Mouse (Mus musculus): Measurements from ENCODE around the gene Gatd1. TPM values are rescaled to one million over a fixed set of nuclear protein-coding genes. Genes with fewer than 3 reads are reported as not detected.
A peak's percentile ranks its signal among the peaks of the same experiment; 100 is the strongest.

Gatd1 gene
- polyA plus RNA-seq, 1 experiment from 2014 or later, result 13.5 TPM

DNA sequence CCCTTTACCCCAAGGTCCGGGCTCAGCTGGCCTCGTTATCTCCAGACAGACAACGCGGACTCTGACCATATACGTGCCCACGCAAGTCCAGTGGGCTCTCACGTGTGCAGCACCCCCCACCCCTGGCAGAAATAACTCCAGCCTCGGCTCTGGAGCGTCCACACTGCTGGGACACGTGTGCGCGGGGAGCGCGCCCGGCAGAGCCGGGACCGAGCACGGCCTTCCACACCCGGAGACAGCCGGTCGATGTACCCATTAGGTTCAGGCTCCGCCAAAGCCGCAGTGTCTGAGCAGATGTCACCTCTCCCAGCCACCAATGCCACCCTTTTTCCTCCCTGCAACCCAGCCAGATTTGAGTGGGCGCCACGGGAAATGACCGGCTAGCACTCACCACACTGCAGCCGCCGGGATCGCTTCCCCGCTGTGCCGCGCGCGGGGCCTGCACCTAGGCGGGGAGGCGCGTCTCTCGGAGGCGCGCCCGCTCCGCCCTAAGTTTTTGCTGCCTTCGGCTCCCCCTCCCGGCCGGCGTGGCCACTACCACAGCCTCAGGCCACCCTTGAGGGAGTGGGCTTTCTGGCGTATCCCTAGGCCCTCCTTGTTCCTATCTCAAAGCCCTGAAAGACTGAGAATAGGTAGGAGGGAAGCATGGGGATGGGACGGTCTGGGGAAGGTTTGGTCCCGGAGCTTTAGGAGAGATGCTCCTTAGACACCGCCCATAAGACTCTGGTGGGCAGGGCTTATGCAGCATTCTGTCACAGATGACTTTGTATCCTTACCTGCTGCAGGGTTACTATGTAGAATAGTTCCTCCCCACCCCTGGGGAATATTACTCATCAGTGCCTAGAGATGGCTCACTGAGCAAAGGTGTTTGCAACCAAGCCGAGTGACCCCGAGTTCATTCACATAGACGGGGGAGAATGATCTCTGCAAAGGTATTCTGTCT, 23.5 kb upstream of the Gatd1 start, which contains the start of gene Slc25a22:
TSS of gene Slc25a22 (minus strand) at position 715 of the 943 bp plus-strand sequence.
- no peaks in the 10 kb centered on the region for H3K27me3 ChIP-seq (ENCODE audit: control insufficient read depth, insufficient read depth, low read depth, low read length)
- peaks cover 60% of the 10 kb centered on the region for H3K4me1 ChIP-seq (ENCODE audit: control insufficient read depth, low read depth, low read length)
- H3K36me3 ChIP-seq (ENCODE audit: control insufficient read depth, insufficient read depth), result peaks cover 30% of the 10 kb centered on the region
- peak within 1 kb of the TSS; percentile 66 for H3K27ac ChIP-seq (ENCODE audit: low read length)
- H3K4me3 ChIP-seq (ENCODE audit: low read depth, low read length), result peak within 1 kb of the TSS; percentile 71
- H3K9ac ChIP-seq (ENCODE audit: low read depth, low read length), result peak within 1 kb of the TSS; percentile 71
- H3K9me3 ChIP-seq (replicated peaks; ENCODE audit: control insufficient read depth, low read length), result no peaks in the 10 kb centered on the region
- peak within 1 kb of the TSS; percentile 92 for H3K4me2 ChIP-seq (ENCODE audit: low read depth, low read length)
- ATAC-seq (ENCODE audit: low read depth), result peak; percentile 76
- WGBS (ENCODE audit: insufficient replicate concordance), result 6% methylated on average over 53 of the region's 53 CpGs

GRCm38 (mm10) chr7:141436523-141436892, 22.6 kb upstream of the Gatd1 start:
- peak overlapping the region; percentile 71; the same call in 1 of the 2 replicates for H3K9ac ChIP-seq (ENCODE audit: low read depth, low read length)
- no peaks in the 10 kb centered on the region for H3K27me3 ChIP-seq (ENCODE audit: control insufficient read depth, insufficient read depth, low read depth, low read length)
- 40% methylated on average over 2 of the region's 2 CpGs for WGBS (ENCODE audit: insufficient replicate concordance)
- H3K4me2 ChIP-seq (ENCODE audit: low read depth, low read length), result peak overlapping the region; percentile 92
- H3K27ac ChIP-seq (ENCODE audit: low read length), result peak overlapping the region; percentile 66
- no peak for ATAC-seq (ENCODE audit: low read depth)
- H3K36me3 ChIP-seq (ENCODE audit: control insufficient read depth, insufficient read depth), result peaks cover 27% of the 10 kb centered on the region
- H3K9me3 ChIP-seq (replicated peaks; ENCODE audit: control insufficient read depth, low read length), result no peaks in the 10 kb centered on the region
- H3K4me3 ChIP-seq (ENCODE audit: low read depth, low read length), result peak overlapping the region; percentile 71
- H3K4me1 ChIP-seq (ENCODE audit: control insufficient read depth, low read depth, low read length), result peaks cover 54% of the 10 kb centered on the region

- H3K27ac ChIP-seq (ENCODE audit: low read length), result peak overlapping the region; percentile 66
- H3K9ac ChIP-seq (ENCODE audit: low read depth, low read length), result no peak overlapping the region
- H3K4me2 ChIP-seq (ENCODE audit: low read depth, low read length), result peak overlapping the region; percentile 92
- H3K4me3 ChIP-seq (ENCODE audit: low read depth, low read length), result peak overlapping the region; percentile 60; the same call in 1 of the 2 replicates
- H3K36me3 ChIP-seq (ENCODE audit: control insufficient read depth, insufficient read depth), result peaks cover 23% of the 10 kb centered on the region
- H3K4me1 ChIP-seq (ENCODE audit: control insufficient read depth, low read depth, low read length), result peaks cover 49% of the 10 kb centered on the region
- 67% methylated on average over 9 of the region's 9 CpGs for WGBS (ENCODE audit: insufficient replicate concordance)
- ATAC-seq (ENCODE audit: low read depth), result no peak
- no peaks in the 10 kb centered on the region for H3K9me3 ChIP-seq (replicated peaks; ENCODE audit: control insufficient read depth, low read length)
- H3K27me3 ChIP-seq (ENCODE audit: control insufficient read depth, insufficient read depth, low read depth, low read length), result no peaks in the 10 kb centered on the region
These were observed 22.1 kb upstream of the Gatd1 start for GRCm38 (mm10) chr7:141435856-141436522.

DNA sequence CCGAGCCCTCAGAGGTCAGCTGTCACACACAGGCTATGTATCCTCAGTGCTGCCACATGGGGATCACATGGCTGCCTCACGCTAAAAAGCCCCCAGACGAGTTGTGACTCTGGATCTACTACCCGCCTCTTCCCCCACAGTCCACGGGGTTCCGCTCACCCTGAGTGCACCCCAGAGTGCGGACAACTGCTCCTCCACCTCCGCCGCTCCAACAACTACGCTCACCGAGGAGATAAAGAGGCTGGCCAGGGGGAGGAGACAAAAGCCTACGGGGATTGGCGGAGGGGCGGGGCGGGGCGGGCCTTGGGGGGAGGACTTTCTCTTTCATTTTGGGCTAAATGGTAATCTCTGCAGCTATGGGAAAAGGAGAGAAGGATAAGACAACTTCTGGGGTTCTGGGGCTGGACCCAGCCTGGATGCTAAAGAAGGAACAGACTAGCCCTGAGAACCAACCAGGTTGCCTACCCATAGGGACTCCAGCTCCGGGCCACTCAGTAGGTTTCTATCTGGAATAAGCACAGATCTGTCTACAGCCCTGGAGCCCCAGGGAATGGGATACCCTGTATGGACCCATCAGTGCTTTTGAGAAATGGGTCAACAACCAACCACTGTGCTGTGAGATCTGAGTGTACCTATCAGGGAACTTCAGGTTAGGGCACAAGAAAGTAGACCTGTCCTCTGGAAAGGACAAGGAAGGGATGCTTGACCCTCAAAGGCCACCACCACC, 21.4 kb upstream of the Gatd1 start:
- Histone ChIP-seq H3K4me1 (ENCODE audit: control insufficient read depth, low read depth, low read length) (peaks cover 44% of the 10 kb centered on the region), H3K9me3 (replicated peaks; ENCODE audit: control insufficient read depth, low read length) (no peaks in the 10 kb centered on the region), H3K4me3 (ENCODE audit: low read depth, low read length) (peak overlapping the region; percentile 60), H3K36me3 (ENCODE audit: control insufficient read depth, insufficient read depth) (peaks cover 21% of the 10 kb centered on the region), H3K27me3 (ENCODE audit: control insufficient read depth, insufficient read depth, low read depth, low read length) (no peaks in the 10 kb centered on the region), H3K27ac (ENCODE audit: low read length) (peak overlapping the region; percentile 56; the same call in 1 of the 2 replicates), H3K4me2 (ENCODE audit: low read depth, low read length) (peak overlapping the region; percentile 82), H3K9ac (ENCODE audit: low read depth, low read length) (peak overlapping the region; percentile 63)
- ATAC-seq (ENCODE audit: low read depth), result peak; percentile 71
- 4% methylated on average over 17 of the region's 17 CpGs for WGBS (ENCODE audit: insufficient replicate concordance)

- H3K9me3 ChIP-seq (replicated peaks; ENCODE audit: control insufficient read depth, low read length), result no peaks in the 10 kb centered on the region
- WGBS (ENCODE audit: insufficient replicate concordance), result 34% methylated on average over 8 of the region's 8 CpGs
- H3K4me1 ChIP-seq (ENCODE audit: control insufficient read depth, low read depth, low read length), result peaks cover 45% of the 10 kb centered on the region
- peak overlapping the region; percentile 82 for H3K4me2 ChIP-seq (ENCODE audit: low read depth, low read length)
- peak overlapping the region; percentile 63 for H3K9ac ChIP-seq (ENCODE audit: low read depth, low read length)
- peaks cover 13% of the 10 kb centered on the region for H3K36me3 ChIP-seq (ENCODE audit: control insufficient read depth, insufficient read depth)
- no peak for ATAC-seq (ENCODE audit: low read depth)
- H3K27ac ChIP-seq (ENCODE audit: low read length), result no peak overlapping the region; the same call in 1 of the 2 replicates
- H3K4me3 ChIP-seq (ENCODE audit: low read depth, low read length), result peak overlapping the region; percentile 60
- H3K27me3 ChIP-seq (ENCODE audit: control insufficient read depth, insufficient read depth, low read depth, low read length), result no peaks in the 10 kb centered on the region
These were observed 20.5 kb upstream of the Gatd1 start for GRCm38 (mm10) chr7:141434464-141434863.

DNA sequence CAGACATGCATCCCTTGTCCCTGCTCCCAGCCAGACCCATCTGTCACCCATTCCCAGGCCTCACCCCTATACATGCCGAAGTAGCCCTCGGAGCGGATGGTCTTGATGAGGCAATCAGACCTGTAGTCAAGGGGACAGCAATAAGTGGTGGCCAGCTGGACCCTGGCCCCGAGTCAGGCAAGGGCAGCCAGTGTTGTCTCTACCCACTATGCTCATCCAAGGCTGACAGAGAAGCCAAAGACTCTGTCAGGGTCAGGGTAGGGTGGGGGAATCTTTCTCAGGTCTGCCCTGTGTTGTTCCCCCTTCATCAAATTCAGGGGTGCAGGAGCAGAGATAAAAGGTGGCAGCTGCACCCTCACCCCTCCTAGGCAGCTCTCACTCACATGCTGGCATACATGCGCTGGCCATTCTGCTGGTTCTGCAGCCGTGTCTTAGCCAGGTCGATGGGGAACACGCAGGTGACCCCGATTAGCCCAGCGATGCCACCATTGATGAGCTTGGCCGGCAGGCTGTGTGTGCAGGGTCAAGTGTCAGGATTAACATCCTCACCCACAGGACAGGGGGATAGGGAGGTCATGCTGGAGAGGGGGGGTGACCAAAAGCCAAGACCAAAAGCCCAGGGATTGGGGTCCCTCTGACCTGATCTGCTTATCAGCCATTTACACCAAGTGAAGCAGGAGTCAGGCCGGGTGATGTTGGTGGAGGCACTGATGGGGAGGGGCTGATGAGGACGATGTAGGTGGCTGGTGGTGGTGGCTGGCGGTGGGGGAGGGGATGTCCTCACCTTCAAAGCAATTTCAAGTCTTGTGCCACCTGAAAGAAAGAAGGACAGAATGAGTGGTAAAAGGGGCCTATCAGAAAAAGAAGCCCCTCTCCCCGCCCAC, 19.8 kb upstream of the Gatd1 start:
- no peaks in the 10 kb centered on the region for H3K27me3 ChIP-seq (ENCODE audit: control insufficient read depth, insufficient read depth, low read depth, low read length)
- no peak overlapping the region for H3K27ac ChIP-seq (ENCODE audit: low read length)
- H3K9me3 ChIP-seq (replicated peaks; ENCODE audit: control insufficient read depth, low read length), result no peaks in the 10 kb centered on the region
- no peak for ATAC-seq (ENCODE audit: low read depth)
- H3K4me3 ChIP-seq (ENCODE audit: low read depth, low read length), result peak overlapping the region; percentile 1; the same call in 1 of the 2 replicates
- peaks cover 47% of the 10 kb centered on the region for H3K4me1 ChIP-seq (ENCODE audit: control insufficient read depth, low read depth, low read length)
- WGBS (ENCODE audit: insufficient replicate concordance), result 76% methylated on average over 15 of the region's 15 CpGs
- no peak overlapping the region for H3K9ac ChIP-seq (ENCODE audit: low read depth, low read length)
- peak overlapping the region; percentile 82 for H3K4me2 ChIP-seq (ENCODE audit: low read depth, low read length)
- H3K36me3 ChIP-seq (ENCODE audit: control insufficient read depth, insufficient read depth), result peaks cover 6% of the 10 kb centered on the region

DNA sequence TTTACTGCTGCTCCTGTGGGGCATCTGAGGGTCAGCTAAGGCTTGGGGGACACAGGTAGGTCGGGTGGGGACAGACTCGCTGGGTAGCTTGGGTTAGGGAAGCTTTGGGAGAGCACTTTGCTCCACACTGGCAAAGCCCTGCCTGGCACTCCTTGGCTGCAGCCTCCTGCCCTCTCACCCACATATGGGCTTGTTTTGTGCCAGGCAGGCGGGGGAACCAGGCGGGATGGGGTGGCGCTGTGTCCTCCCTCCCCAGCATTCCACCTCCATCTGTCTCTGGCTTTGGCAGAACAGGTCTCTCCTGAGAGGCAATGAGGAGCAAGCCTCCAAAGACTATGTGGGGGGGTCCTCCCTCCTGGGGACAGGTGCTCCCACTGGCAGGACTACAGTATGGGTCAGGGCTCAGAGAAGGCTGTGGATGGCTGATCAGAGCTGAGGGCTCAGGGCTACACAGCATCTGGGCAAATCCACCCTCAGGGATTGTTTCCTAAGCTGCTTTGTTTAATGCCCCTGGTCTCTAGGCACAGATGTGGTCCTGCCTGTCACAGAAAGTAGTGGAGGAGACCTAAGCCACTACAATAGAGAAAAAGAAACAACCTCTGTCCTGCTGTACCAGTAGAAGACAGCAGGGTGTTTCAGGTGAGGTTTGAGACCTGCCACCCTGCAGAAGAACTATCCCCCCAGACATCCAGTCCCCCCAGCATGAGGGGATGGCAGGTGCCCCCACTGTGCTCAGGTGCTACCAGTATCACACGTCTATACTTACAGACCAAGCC, 19.0 kb upstream of the Gatd1 start:
- Histone ChIP-seq H3K27me3 (ENCODE audit: control insufficient read depth, insufficient read depth, low read depth, low read length) (no peaks in the 10 kb centered on the region), H3K4me3 (ENCODE audit: low read depth, low read length) (no peak overlapping the region), H3K9ac (ENCODE audit: low read depth, low read length) (no peak overlapping the region), H3K4me1 (ENCODE audit: control insufficient read depth, low read depth, low read length) (peaks cover 47% of the 10 kb centered on the region), H3K4me2 (ENCODE audit: low read depth, low read length) (no peak overlapping the region), H3K9me3 (replicated peaks; ENCODE audit: control insufficient read depth, low read length) (no peaks in the 10 kb centered on the region), H3K36me3 (ENCODE audit: control insufficient read depth, insufficient read depth) (peaks cover 4% of the 10 kb centered on the region; the same call in 1 of the 2 replicates), H3K27ac (ENCODE audit: low read length) (no peak overlapping the region)
- ATAC-seq (ENCODE audit: low read depth), result no peak
- 83% methylated on average over 6 of the region's 6 CpGs for WGBS (ENCODE audit: insufficient replicate concordance)
